Mouse (Mus musculus) forebrain, embryonic 14.5 days (tissue): ENCODE measurements around the gene Wbp2. TPM values are rescaled to one million over a fixed set of nuclear protein-coding genes. Genes with fewer than 3 reads are reported as not detected.

Experiments used
- ATAC-seq: fragments of 200-750 bp; cut with Nextera tagmentation; 2 replicates; pipeline ENCODE4 v1.8.0; 2017; ENCODE audit warnings: mild to moderate bottlenecking, moderate library complexity
- DNase-seq: peaks from one replicate; pipeline ENCODE4 v3.0.0-alpha.2; 2015; ENCODE audit warnings: low spot score
- H3K27ac ChIP-seq: fragments of 300-500 bp; sonication (generic); 2 replicates; pipeline ENCODE4 v1.5.1; 2014; ENCODE audit warnings: low read depth, mild to moderate bottlenecking, control low read depth, low read length, moderate library complexity
- H3K27me3 ChIP-seq: fragments of 300-500 bp; sonication (generic); replicated peaks from 2 replicates; pipeline ENCODE4 v1.6.1; 2014; ENCODE audit warnings: low read length, control low read depth, mixed read lengths; ENCODE audit not compliant: control insufficient read depth, insufficient read depth
- H3K36me3 ChIP-seq: fragments of 300-500 bp; sonication (generic); 2 replicates; pipeline ENCODE4 v1.6.1; 2014; ENCODE audit warnings: low read length, control low read depth; ENCODE audit not compliant: control insufficient read depth, insufficient read depth
- H3K4me1 ChIP-seq: fragments of 300-500 bp; sonication (generic); 2 replicates; pipeline ENCODE4 v1.6.1; 2014; ENCODE audit warnings: antibody characterized with exemption, low read length, control low read depth; ENCODE audit not compliant: control insufficient read depth, insufficient read depth
- H3K4me2 ChIP-seq: fragments of 300-500 bp; sonication (generic); 2 replicates; pipeline ENCODE4 v1.6.1; 2014; ENCODE audit warnings: mild to moderate bottlenecking, control low read depth, low read length
- H3K4me3 ChIP-seq: fragments of 300-500 bp; sonication (generic); 2 replicates; pipeline ENCODE4 v1.5.1; 2014; ENCODE audit warnings: low read depth, low read length, control low read depth
- H3K9ac ChIP-seq: fragments of 300-500 bp; sonication (generic); 2 replicates; pipeline ENCODE4 v1.6.1; 2014; ENCODE audit warnings: mild to moderate bottlenecking, low read length, control low read depth, moderate library complexity
- H3K9me3 ChIP-seq: fragments of 300-500 bp; sonication (generic); replicated peaks from 2 replicates; pipeline ENCODE4 v1.6.1; 2016; ENCODE audit warnings: low read length, control low read depth, mixed read lengths; ENCODE audit not compliant: control insufficient read depth
- WGBS: fragments of 180-500 bp; shearing (Covaris S2); extraction: QIAGEN DNeasy Blood & Tissue Kit; methylation state at CpG from one replicate; pipeline ENCODE4 v1.1.7; 2014; 5-methylcytosine and 5-hydroxymethylcytosine counted together
- polyA plus RNA-seq: library from polyadenylated mRNA; unstranded; fragments of >200 nt; fragmentation: Nextera tagmentation; extraction: Ambion mirVana; gene quantifications from 2 replicates; pipeline ENCODE4 v1.2.1, GENCODE M21; 2014

Gene Wbp2
- polyA plus RNA-seq, 1 experiment from 2014 or later = 145 TPM

DNA sequence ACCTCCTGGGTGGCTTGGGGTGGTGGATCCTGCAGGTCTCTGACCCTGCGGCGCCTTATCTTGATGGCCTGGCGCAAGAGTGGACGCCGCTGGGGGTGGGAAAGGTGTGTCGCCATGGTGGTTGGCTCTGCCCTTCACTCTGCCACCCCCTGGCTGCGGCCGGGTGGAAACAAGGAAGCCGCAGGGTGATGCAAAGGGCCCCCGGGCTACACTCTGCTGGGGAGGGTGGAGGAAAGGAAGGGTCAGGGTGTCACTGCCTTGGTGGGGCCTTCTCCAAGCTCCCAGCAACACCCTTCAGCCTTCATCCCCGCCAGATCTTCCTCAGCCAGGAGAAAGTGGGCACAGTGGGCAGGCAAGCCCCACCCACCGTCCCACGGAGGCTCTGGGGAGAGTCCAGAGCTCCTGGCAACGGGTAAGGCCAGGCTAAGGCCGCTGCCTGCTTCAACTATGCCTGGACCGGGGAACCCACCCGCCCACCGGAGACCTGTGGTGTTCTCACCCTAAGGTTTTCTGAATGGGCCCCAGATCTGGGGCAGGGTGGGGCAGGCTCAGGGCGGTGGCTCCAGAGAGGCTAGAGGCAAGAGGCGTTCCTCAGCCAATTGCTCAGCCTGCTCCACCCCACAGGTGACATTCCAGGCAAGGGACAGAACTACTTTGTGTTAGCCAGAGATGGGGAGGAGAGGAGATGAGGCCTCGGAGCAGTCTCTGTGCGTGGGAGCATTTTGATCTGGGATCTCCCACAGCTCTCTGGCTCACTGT is 9.2 kb downstream of the Wbp2 start, which contains the start of gene Unc13d:
Gene Unc13d, minus strand, starts transcription at position 516 of the 759 bp plus-strand sequence.
- Histone ChIP-seq H3K27me3 (no peaks in the 10 kb centered on the region), H3K4me1 (no peaks in the 10 kb centered on the region), H3K36me3 (peaks cover 42% of the 10 kb centered on the region), H3K9me3 (no peaks in the 10 kb centered on the region), H3K27ac (no peak within 1 kb of the TSS), H3K4me2 (peak within 1 kb of the TSS; percentile 43), H3K9ac (peak within 1 kb of the TSS; percentile 51), H3K4me3 (no peak within 1 kb of the TSS)
- 74% methylated on average over 22 of the region's 22 CpGs for WGBS
- ATAC-seq = no peak; the same call in 1 of the 2 replicates
- DNase-seq = no peak

DNA sequence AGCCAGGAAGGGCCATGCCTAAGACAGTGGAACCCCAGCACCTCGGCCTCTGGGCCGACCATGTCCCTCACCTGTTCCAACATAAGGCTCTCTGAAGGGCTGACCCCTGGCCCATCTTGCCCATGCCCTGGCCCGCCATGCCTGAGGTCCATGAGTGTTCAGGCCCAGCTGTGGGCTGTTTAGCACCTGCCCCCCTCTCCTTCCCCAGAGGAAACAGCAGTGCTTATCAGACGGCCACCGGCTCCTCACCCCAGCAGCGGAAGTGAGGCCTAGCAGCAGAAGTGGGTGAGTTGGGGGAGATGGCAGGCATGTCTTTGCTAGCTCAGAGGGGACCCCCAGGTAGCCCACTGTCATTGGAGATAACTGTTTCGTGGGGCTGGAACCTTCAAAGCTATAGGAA is 10.0 kb downstream of the Wbp2 start:
- no peak for ATAC-seq
- WGBS = 89% methylated on average over 7 of the region's 7 CpGs

DNA sequence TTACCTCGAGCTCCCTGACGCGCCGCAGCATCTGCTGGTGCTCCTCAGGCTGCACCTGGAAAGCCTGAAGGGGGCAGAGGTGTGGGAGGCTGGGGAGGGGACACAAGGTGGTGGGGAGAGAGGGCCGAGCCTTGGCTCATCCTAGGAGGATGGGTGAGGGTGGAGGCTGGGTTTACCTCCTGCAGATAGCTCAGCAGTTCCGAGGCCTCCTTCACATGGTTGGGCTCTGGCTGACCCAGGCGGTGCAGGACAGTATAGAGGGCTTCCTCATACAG is 10.6 kb downstream of the Wbp2 start:
- H3K9ac ChIP-seq = peak overlapping the region; percentile 8; the same call in 1 of the 2 replicates
- no peaks in the 10 kb centered on the region for H3K27me3 ChIP-seq
- no peaks in the 10 kb centered on the region for H3K4me1 ChIP-seq
- WGBS = 63% methylated on average over 7 of the region's 7 CpGs
- H3K27ac ChIP-seq = no peak overlapping the region
- no peak overlapping the region for H3K4me2 ChIP-seq
- no peaks in the 10 kb centered on the region for H3K9me3 ChIP-seq
- H3K36me3 ChIP-seq = peaks cover 28% of the 10 kb centered on the region
- DNase-seq (no peak), ATAC-seq (no peak)
- H3K4me3 ChIP-seq = no peak overlapping the region

More for the DNA sequence above, 10.0 kb downstream of the Wbp2 start:
- no peak overlapping the region for H3K4me2 ChIP-seq
- DNase-seq = no peak
- H3K4me1 ChIP-seq = no peaks in the 10 kb centered on the region
- H3K4me3 ChIP-seq = no peak overlapping the region
- no peak overlapping the region for H3K9ac ChIP-seq
- no peaks in the 10 kb centered on the region for H3K27me3 ChIP-seq
- no peaks in the 10 kb centered on the region for H3K9me3 ChIP-seq
- peaks cover 34% of the 10 kb centered on the region for H3K36me3 ChIP-seq
- no peak overlapping the region for H3K27ac ChIP-seq

DNA sequence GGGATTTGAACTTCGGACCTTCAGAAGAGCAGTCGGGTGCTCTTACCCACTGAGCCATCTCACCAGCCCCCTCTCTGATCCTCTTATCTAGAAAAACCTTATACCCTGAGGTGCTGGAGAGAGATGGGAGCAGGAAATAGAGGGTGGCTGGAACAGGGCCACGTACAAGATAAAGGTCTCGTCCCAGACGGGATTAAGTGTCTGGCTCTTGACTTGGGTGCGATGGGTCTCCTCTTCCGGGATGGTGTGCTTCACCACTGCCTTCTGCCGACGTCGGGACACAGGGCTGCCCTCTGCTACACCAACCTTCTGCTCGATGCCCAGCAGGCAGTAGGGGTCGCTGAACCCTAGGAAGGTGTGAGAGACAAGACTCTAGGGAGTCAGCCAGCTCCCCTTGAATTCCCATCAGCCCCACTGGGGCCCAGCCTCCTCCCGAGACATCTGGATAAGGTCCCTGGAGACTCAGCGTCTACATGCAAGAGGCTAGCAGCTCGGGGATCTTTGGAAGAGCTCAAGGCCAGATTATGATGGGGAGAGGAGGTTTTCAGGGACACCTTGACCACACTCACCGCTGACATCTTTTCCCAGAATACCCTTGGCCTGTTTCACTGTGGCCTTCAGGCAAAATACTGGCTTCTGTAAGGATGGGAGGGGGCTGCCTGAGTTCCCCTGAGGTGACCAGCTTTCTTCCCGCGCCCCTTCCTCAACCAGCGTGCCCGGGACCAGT is 11.1 kb downstream of the Wbp2 start:
- ATAC-seq = no peak

DNA sequence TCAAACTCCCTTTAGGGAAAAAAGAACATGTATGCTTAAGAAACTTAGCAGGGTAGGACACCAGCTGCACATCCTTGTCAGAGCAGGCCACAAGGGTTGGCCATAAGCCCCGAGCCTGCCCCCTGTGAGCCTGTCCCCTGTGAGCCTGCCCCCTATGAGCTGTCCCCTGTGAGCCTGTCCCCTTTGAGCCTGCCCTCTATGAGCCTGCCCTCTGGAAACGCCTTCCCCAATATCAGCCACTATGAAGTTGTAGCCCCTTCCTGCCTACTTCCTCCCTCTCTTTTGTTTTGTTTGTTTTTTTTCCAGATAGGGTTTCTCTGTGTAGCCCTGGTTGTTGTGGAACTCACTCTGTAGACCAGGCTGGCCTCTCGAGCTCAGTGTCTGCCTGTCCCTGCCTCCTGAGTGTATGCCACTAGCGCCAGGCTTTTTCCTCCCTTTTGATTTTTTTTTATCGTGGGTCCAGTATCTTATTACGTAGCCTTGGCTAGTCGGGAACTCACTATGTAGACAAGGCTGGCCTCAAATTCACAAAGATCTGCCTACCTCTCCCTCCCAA is 12.3 kb downstream of the Wbp2 start:
- Histone ChIP-seq H3K27me3 (no peaks in the 10 kb centered on the region), H3K27ac (no peak overlapping the region), H3K4me2 (no peak overlapping the region), H3K9me3 (no peaks in the 10 kb centered on the region), H3K36me3 (peaks cover 11% of the 10 kb centered on the region), H3K9ac (no peak overlapping the region), H3K4me3 (no peak overlapping the region), H3K4me1 (no peaks in the 10 kb centered on the region)
- DNase-seq (no peak), ATAC-seq (no peak)
- 68% methylated on average over 7 of the region's 7 CpGs for WGBS

More for the DNA sequence above, 11.1 kb downstream of the Wbp2 start:
- no peak overlapping the region for H3K27ac ChIP-seq
- H3K4me3 ChIP-seq = no peak overlapping the region
- 62% methylated on average over 20 of the region's 20 CpGs for WGBS
- peak overlapping the region; percentile 8; the same call in 1 of the 2 replicates for H3K9ac ChIP-seq
- no peaks in the 10 kb centered on the region for H3K9me3 ChIP-seq
- H3K27me3 ChIP-seq = no peaks in the 10 kb centered on the region
- H3K4me2 ChIP-seq = no peak overlapping the region
- no peak for DNase-seq
- H3K36me3 ChIP-seq = peaks cover 23% of the 10 kb centered on the region
- H3K4me1 ChIP-seq = no peaks in the 10 kb centered on the region

DNA sequence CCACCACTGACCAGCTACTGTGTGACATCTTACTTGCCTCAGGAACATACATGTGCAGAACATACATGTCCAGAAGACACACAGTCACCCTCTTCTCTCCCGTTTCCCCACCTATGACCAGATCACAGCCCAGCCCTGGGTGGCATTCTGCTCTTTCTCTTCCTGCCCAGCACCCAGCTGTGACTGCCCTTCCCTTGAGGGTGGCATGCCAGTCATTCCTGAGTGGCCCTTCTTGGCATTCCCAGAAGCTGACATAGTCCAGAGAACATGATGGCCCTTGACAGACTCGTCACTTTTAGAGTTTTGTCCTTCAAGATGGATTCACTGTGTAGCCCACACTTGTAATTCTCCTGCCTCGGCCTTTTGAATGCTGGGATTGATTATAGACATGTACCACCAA is 14.2 kb downstream of the Wbp2 start:
- H3K9me3 ChIP-seq = no peaks in the 10 kb centered on the region
- H3K27me3 ChIP-seq = no peaks in the 10 kb centered on the region
- H3K27ac ChIP-seq = no peak overlapping the region
- no peak overlapping the region for H3K9ac ChIP-seq
- DNase-seq = no peak
- ATAC-seq = no peak
- no peak overlapping the region for H3K4me2 ChIP-seq
- WGBS = 84% methylated on average over 3 of the region's 3 CpGs
- H3K4me1 ChIP-seq = no peaks in the 10 kb centered on the region
- no peaks in the 10 kb centered on the region for H3K36me3 ChIP-seq
- H3K4me3 ChIP-seq = no peak overlapping the region

DNA sequence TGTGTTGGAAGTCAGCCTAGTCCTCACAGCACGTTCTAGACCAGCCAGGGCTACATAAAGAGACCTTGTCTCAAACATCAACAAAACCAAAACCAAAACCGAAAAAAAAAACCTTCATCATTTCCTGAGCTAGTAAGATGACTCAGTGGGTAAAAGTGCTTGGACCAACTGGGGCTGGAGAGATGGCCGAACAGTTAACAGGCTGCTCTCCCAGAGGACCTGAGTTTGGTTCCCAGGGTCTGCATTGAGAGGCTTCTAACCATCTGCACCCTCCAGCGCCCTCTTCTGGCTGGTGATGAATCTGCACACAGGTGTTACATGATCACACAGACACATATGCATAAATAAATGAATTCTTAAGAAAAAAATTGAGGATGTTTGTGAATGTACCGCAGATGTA is 15.3 kb downstream of the Wbp2 start:
- no peak for DNase-seq

DNA sequence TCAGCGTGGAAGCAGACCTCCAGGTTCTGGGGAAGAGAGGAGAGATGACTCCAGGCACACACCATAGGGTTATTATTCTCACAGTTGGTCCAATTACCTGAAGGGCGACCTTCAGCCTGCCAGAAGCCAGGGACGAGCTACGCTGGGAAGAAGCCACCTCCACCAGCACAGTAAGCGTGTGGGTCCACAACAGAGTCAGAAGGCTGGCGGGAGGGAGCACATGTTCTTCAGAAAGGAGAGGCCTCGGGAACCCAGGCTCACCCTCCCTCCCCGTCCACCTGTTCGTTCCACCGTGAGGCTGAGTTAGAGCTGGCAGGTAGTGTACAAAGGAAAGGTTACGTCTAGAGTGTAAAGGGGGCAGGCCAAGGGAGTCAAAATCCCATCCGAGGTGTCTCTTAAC is 21.4 kb downstream of the Wbp2 start:
- WGBS = 83% methylated on average over 12 of the region's 12 CpGs
- DNase-seq (no peak), ATAC-seq (no peak)
- Histone ChIP-seq H3K4me2 (no peak overlapping the region), H3K36me3 (peaks cover 19% of the 10 kb centered on the region), H3K4me3 (no peak overlapping the region), H3K9ac (no peak overlapping the region), H3K27ac (no peak overlapping the region), H3K9me3 (no peaks in the 10 kb centered on the region), H3K4me1 (no peaks in the 10 kb centered on the region), H3K27me3 (no peaks in the 10 kb centered on the region)

More for the DNA sequence above, 15.3 kb downstream of the Wbp2 start:
- H3K27me3 ChIP-seq = no peaks in the 10 kb centered on the region
- no peak for ATAC-seq
- no peak overlapping the region for H3K4me3 ChIP-seq
- no peak overlapping the region for H3K9ac ChIP-seq
- no peaks in the 10 kb centered on the region for H3K9me3 ChIP-seq
- H3K4me1 ChIP-seq = no peaks in the 10 kb centered on the region
- H3K27ac ChIP-seq = no peak overlapping the region
- no peaks in the 10 kb centered on the region for H3K36me3 ChIP-seq
- 78% methylated on average over 5 of the region's 5 CpGs for WGBS
- no peak overlapping the region for H3K4me2 ChIP-seq
